In genomic region chr3:137798769-137799168, GRCm38 (mm10) we compare ENCODE assay signal across 26 mouse cellular contexts.
"Had no signal": no experiment of that assay in that cellular context is flagged by ENCODE, and none has a peak within 500 bp of the region (broad histone marks: within the 10 kb centered on the region; RNA-seq: fewer than 3 reads in every experiment).

No protein-coding gene starts in this region.

- ATAC-seq: hindbrain, postnatal 0 days; intestine, embryonic 16.5 days had no signal

- H3K27ac ChIP-seq: heart, adult 2 months; heart, embryonic 13.5 days; heart, embryonic 15.5 days; hindbrain, embryonic 13.5 days; hindbrain, embryonic 15.5 days; hindbrain, postnatal 0 days; layer of hippocampus, adult 2 months; left cerebral cortex, adult 2 months; limb, embryonic 10.5 days; limb, embryonic 12.5 days; liver, embryonic 13.5 days had no signal

- H3K9me3 ChIP-seq: heart, embryonic 13.5 days; heart, embryonic 15.5 days; hindbrain, embryonic 13.5 days; hindbrain, embryonic 15.5 days; limb, embryonic 10.5 days; limb, embryonic 12.5 days; liver, embryonic 13.5 days had no signal

- DNase-seq: gastrocnemius, postnatal 14 days; gastrocnemius, postnatal 36 days; heart, adult 11 months; heart, adult 2 months; heart, postnatal 14 days; heart, postnatal 36 days; kidney, adult 11 months; kidney, adult 2 months; kidney, adult 9 months; kidney, postnatal 10 days; kidney, postnatal 25 days; kidney, postnatal 4 days; liver; liver, embryonic 13.5 days had no signal

- H3K27me3 ChIP-seq: heart, embryonic 13.5 days; heart, embryonic 15.5 days; hindbrain, embryonic 13.5 days; hindbrain, embryonic 15.5 days; limb, embryonic 12.5 days; liver, embryonic 13.5 days had no signal

- H3K4me3 ChIP-seq: heart, adult 2 months; heart, embryonic 13.5 days; heart, embryonic 15.5 days; hindbrain, embryonic 13.5 days; hindbrain, embryonic 15.5 days; layer of hippocampus, adult 2 months; left cerebral cortex, adult 2 months; limb, embryonic 10.5 days; limb, embryonic 12.5 days; liver, embryonic 13.5 days had no signal

- H3K9ac ChIP-seq: heart, embryonic 13.5 days; heart, embryonic 15.5 days; hindbrain, embryonic 13.5 days; hindbrain, embryonic 15.5 days; limb, embryonic 12.5 days; liver, embryonic 13.5 days had no signal

- H3K36me3 ChIP-seq: heart, embryonic 13.5 days; heart, embryonic 15.5 days; hindbrain, embryonic 13.5 days; hindbrain, embryonic 15.5 days; limb, embryonic 10.5 days; limb, embryonic 12.5 days; liver, embryonic 13.5 days had no signal

- H3K4me2 ChIP-seq: heart, embryonic 11.5 days; heart, embryonic 13.5 days; heart, embryonic 15.5 days; hindbrain, embryonic 13.5 days; hindbrain, embryonic 15.5 days; limb, embryonic 12.5 days; liver, embryonic 11.5 days; liver, embryonic 13.5 days had no signal

- H3K4me1 ChIP-seq: heart, embryonic 15.5 days; hindbrain, embryonic 13.5 days; hindbrain, embryonic 15.5 days; limb, embryonic 10.5 days; limb, embryonic 12.5 days had no signal
